Mouse (Mus musculus) limb, embryonic 13.5 days (tissue): ENCODE measurements around the gene Krt77. TPM values are rescaled to one million over a fixed set of nuclear protein-coding genes. Genes with fewer than 3 reads are reported as not detected.

ENCODE experiments used
- ATAC-seq: fragments of 200-750 bp; cut with Nextera tagmentation; 2 replicates; pipeline ENCODE4 v1.8.0; 2017; ENCODE audit warnings: low read depth, moderate number of reproducible peaks, moderate TSS enrichment; ENCODE audit not compliant: low FRiP score
- H3K27ac ChIP-seq: fragments of 300-500 bp; sonication (generic); 2 replicates; pipeline ENCODE4 v1.5.1; 2015; ENCODE audit warnings: inconsistent platforms, mild to moderate bottlenecking, moderate library complexity
- H3K27me3 ChIP-seq: fragments of 300-500 bp; sonication (generic); 2 replicates; pipeline ENCODE4 v1.6.1; 2015; ENCODE audit warnings: mild to moderate bottlenecking, inconsistent platforms
- H3K36me3 ChIP-seq: fragments of 300-500 bp; sonication (generic); 2 replicates; pipeline ENCODE4 v1.6.1; 2015; ENCODE audit warnings: inconsistent platforms, mild to moderate bottlenecking, moderate library complexity
- H3K4me1 ChIP-seq: fragments of 300-500 bp; sonication (generic); 2 replicates; pipeline ENCODE4 v1.6.1; 2015; ENCODE audit warnings: inconsistent platforms
- H3K4me2 ChIP-seq: fragments of 300-500 bp; sonication (generic); replicated peaks from 2 replicates; pipeline ENCODE4 v1.6.1; 2015; ENCODE audit warnings: inconsistent platforms, mild to moderate bottlenecking, moderate library complexity
- H3K4me3 ChIP-seq: fragments of 300-500 bp; sonication (generic); 2 replicates; pipeline ENCODE4 v1.5.1; 2015; ENCODE audit warnings: moderate library complexity, mild to moderate bottlenecking, inconsistent platforms
- H3K9ac ChIP-seq: fragments of 300-500 bp; sonication (generic); 2 replicates; pipeline ENCODE4 v1.6.1; 2015; ENCODE audit warnings: mild to moderate bottlenecking, inconsistent platforms
- H3K9me3 ChIP-seq: fragments of 300-500 bp; sonication (generic); 2 replicates; pipeline ENCODE4 v1.6.1; 2016; ENCODE audit warnings: inconsistent platforms
- WGBS: fragments of 180-500 bp; shearing (Covaris S2); methylation state at CpG from one replicate; pipeline ENCODE4 v1.1.7; 2015; 5-methylcytosine and 5-hydroxymethylcytosine counted together
- polyA plus RNA-seq: library from polyadenylated mRNA; unstranded; fragments of >200 nt; fragmentation: Nextera tagmentation; extraction: Ambion mirVana; gene quantifications from 2 replicates; pipeline ENCODE4 v1.2.1, GENCODE M21; 2015

The Krt77 gene
- polyA plus RNA-seq: 0.25 and 0.31 TPM in 2 replicates

- peaks cover 29% of the 10 kb centered on the region for H3K27me3 ChIP-seq
- H3K4me1 ChIP-seq: no peaks in the 10 kb centered on the region
- WGBS: 38% methylated on average over 6 of the region's 6 CpGs
- no peak within 1 kb of the TSS for H3K9ac ChIP-seq
- ATAC-seq: no peak
- H3K4me2 ChIP-seq: no peak within 1 kb of the TSS
- no peak within 1 kb of the TSS for H3K4me3 ChIP-seq
- no peaks in the 10 kb centered on the region for H3K36me3 ChIP-seq
- H3K27ac ChIP-seq: no peak within 1 kb of the TSS
- no peaks in the 10 kb centered on the region for H3K9me3 ChIP-seq
Measured at GRCm38 (mm10) chr15:101869431-101869830, at the start of gene Krt77. Gene Krt77, minus strand, starts transcription at chr15:101869705.

DNA sequence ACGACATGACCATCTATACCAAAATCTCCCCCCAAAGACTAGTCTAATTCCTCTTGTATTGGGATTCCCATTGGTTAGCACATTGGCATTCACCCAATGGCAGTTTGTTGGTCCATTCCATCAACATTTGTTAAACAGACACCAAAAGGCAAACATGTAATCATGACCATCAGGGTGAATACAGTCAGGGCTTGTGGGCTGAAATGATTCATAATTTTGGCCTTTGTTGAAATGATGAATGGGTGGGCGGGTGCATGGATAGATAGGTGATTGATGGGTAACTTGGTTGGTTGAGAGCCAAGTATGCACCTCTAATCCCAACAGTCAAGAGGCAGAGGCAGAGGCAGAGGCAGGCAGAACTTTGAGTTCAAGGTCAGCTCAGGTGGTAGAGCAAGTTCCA, 46.6 kb upstream of the Krt77 start:
- peaks cover 7% of the 10 kb centered on the region; the same call in 1 of the 2 replicates for H3K27me3 ChIP-seq
- H3K36me3 ChIP-seq: no peaks in the 10 kb centered on the region
- no peaks in the 10 kb centered on the region for H3K4me1 ChIP-seq
- 70% methylated on average over 2 of the region's 2 CpGs for WGBS
- H3K9ac ChIP-seq: no peak overlapping the region
- no peak for ATAC-seq
- H3K27ac ChIP-seq: no peak overlapping the region
- H3K9me3 ChIP-seq: no peaks in the 10 kb centered on the region
- H3K4me3 ChIP-seq: no peak overlapping the region
- H3K4me2 ChIP-seq: no peak overlapping the region

DNA sequence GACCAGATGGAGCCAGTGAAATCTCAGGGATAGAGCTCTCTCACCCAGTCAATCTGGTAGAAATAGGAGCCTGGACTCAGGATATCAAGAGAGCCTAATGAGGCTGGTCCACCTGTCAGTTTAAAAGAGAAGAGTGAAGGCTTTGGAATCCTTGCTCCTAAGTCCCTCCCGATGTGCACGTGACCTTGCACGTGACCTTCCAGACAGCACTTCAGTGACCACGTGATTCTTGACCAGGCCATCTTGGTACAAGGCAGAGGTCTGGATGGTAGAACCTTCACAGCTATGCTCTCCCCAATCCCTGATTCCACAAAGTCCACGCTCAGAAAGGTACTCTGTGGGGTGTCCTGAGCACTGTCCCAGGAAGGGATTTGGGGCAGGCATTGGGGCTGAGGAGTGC, 35.3 kb upstream of the Krt77 start:
- Histone ChIP-seq H3K36me3 (no peaks in the 10 kb centered on the region), H3K4me2 (no peak overlapping the region), H3K4me1 (no peaks in the 10 kb centered on the region), H3K27me3 (no peaks in the 10 kb centered on the region), H3K4me3 (no peak overlapping the region), H3K9ac (no peak overlapping the region), H3K27ac (no peak overlapping the region), H3K9me3 (no peaks in the 10 kb centered on the region)
- ATAC-seq: no peak
- WGBS: 85% methylated on average over 5 of the region's 5 CpGs

GRCm38 (mm10) chr15:101902171-101903149, 33.0 kb upstream of the Krt77 start:
- Histone ChIP-seq H3K27ac (no peak overlapping the region), H3K4me3 (no peak overlapping the region), H3K9ac (no peak overlapping the region), H3K27me3 (no peaks in the 10 kb centered on the region), H3K36me3 (no peaks in the 10 kb centered on the region), H3K9me3 (no peaks in the 10 kb centered on the region), H3K4me1 (no peaks in the 10 kb centered on the region), H3K4me2 (no peak overlapping the region)
- 57% methylated on average over 12 of the region's 12 CpGs for WGBS
- no peak for ATAC-seq

DNA sequence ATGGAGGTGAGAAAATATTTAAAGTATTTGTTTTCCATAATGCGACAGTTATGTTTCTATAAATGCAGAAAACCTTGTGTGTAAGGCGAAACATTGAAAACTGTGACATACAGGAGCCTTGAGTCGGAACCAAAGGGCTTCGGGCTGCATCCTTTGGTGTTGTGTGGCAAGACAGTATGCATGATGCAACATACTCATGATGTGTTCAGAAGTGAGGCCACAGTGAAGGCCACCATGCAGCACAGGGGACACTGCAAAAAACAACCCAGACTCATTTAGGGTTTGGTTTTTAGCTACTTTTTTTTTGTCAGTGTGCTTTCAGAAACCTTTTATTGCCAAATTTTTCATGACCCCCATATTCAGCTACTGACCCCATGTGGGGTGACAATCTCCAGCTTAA, 25.7 kb upstream of the Krt77 start:
- Histone ChIP-seq H3K4me2 (no peak overlapping the region), H3K4me1 (no peaks in the 10 kb centered on the region), H3K36me3 (no peaks in the 10 kb centered on the region), H3K9me3 (no peaks in the 10 kb centered on the region), H3K27me3 (0 out of 2 replicates have a peak, but pooled peaks cover 3% of the 10 kb centered on the region), H3K4me3 (no peak overlapping the region), H3K27ac (no peak overlapping the region), H3K9ac (no peak overlapping the region)
- no peak for ATAC-seq
- 91% methylated on average over 4 of the region's 4 CpGs for WGBS

DNA sequence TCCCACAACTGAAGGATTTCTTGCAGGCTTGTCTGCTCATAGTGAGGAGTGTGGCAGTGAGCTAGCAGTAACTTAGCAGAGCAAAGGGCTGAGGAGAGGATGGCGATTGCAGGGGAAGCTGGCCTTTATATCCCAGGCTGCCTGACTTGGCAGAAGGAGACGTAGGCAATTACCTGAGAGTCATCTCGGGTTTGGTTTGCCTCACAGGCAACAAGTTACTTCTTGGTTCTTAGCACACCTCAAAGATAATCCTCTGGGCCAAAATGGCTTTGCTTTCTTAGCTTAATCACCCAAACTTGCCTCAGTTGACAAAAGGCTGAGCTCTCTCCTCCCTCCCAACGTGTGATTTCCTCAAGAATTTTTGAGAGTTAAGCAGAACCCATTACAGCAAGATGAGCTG, 23.3 kb upstream of the Krt77 start, which contains the start of gene Krt76:
Gene Krt76, minus strand, starts transcription at position 101 of the 400 bp plus-strand sequence.
- H3K27me3 ChIP-seq: peaks cover 7% of the 10 kb centered on the region; the same call in 1 of the 2 replicates
- H3K4me1 ChIP-seq: no peaks in the 10 kb centered on the region
- no peak within 1 kb of the TSS for H3K27ac ChIP-seq
- no peaks in the 10 kb centered on the region for H3K9me3 ChIP-seq
- no peak for ATAC-seq
- no peak within 1 kb of the TSS for H3K4me3 ChIP-seq
- no peak within 1 kb of the TSS for H3K4me2 ChIP-seq
- no peaks in the 10 kb centered on the region for H3K36me3 ChIP-seq
- 48% methylated on average over 4 of the region's 4 CpGs for WGBS
- H3K9ac ChIP-seq: no peak within 1 kb of the TSS

DNA sequence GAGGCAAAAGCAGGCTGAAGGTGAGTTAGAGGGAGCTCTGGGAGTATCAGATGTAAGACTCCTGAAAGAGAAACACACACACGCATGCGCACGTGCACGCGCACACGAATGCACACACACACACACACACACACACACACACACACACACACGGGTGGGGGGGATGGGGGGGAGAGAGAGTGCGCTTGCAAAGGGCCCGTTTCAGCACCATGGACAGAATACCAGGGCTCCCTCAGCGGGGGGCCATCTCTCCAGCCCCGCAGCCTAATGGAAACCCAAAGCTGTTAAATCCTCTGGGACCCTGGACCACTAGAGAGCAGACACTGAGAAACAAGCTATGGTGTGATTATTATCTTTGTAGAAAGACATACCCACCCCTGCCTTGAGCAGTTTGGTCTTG, 10.3 kb upstream of the Krt77 start:
- WGBS: 26% methylated on average over 11 of the region's 11 CpGs

DNA sequence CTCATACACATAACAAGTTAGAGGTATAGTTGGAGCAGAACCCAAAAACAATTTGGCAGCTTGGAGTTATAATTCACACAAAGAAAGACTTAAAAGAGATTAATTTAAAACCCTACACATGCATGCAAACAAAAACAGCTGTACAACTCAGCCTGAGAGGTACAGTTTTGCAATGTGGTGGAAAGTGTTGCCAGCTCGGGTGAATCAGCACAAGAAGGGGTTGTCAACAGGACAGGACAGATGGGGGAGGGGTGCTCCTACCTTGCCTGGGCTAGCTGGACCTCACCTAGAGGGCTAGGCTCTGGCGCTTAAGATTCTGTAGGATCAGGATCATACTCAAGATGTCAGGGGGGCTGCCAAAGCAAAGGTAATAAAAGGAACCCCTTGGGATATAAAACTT, 8.5 kb upstream of the Krt77 start:
- no peaks in the 10 kb centered on the region for H3K9me3 ChIP-seq
- WGBS: 58% methylated on average over 2 of the region's 2 CpGs
- no peaks in the 10 kb centered on the region for H3K4me1 ChIP-seq
- no peak for ATAC-seq
- H3K4me3 ChIP-seq: no peak overlapping the region
- H3K4me2 ChIP-seq: no peak overlapping the region
- H3K27me3 ChIP-seq: peaks cover 4% of the 10 kb centered on the region; the same call in 1 of the 2 replicates
- H3K36me3 ChIP-seq: no peaks in the 10 kb centered on the region
- no peak overlapping the region for H3K27ac ChIP-seq
- no peak overlapping the region for H3K9ac ChIP-seq

More for the DNA sequence above, 10.3 kb upstream of the Krt77 start:
- no peak overlapping the region for H3K9ac ChIP-seq
- no peaks in the 10 kb centered on the region for H3K9me3 ChIP-seq
- H3K27me3 ChIP-seq: peaks cover 12% of the 10 kb centered on the region; the same call in 1 of the 2 replicates
- H3K36me3 ChIP-seq: no peaks in the 10 kb centered on the region
- ATAC-seq: no peak
- H3K4me1 ChIP-seq: no peaks in the 10 kb centered on the region
- H3K27ac ChIP-seq: no peak overlapping the region
- H3K4me3 ChIP-seq: no peak overlapping the region
- H3K4me2 ChIP-seq: no peak overlapping the region

GRCm38 (mm10) chr15:101874383-101874782, 4.9 kb upstream of the Krt77 start:
- Histone ChIP-seq H3K9me3 (no peaks in the 10 kb centered on the region), H3K27ac (no peak overlapping the region), H3K36me3 (no peaks in the 10 kb centered on the region)

GRCm38 (mm10) chr15:101873231-101873630, 3.7 kb upstream of the Krt77 start:
- H3K9me3 ChIP-seq: no peaks in the 10 kb centered on the region
- peaks cover 23% of the 10 kb centered on the region for H3K27me3 ChIP-seq
- ATAC-seq: no peak
- no peaks in the 10 kb centered on the region for H3K4me1 ChIP-seq
- 74% methylated on average over 4 of the region's 4 CpGs for WGBS
- no peaks in the 10 kb centered on the region for H3K36me3 ChIP-seq
- H3K4me2 ChIP-seq: no peak overlapping the region
- no peak overlapping the region for H3K27ac ChIP-seq
- H3K4me3 ChIP-seq: no peak overlapping the region
- no peak overlapping the region for H3K9ac ChIP-seq

More at GRCm38 (mm10) chr15:101874383-101874782, 4.9 kb upstream of the Krt77 start:
- no peak overlapping the region for H3K9ac ChIP-seq
- no peak overlapping the region for H3K4me3 ChIP-seq
- ATAC-seq: no peak
- H3K27me3 ChIP-seq: peaks cover 14% of the 10 kb centered on the region; the same call in 1 of the 2 replicates
- no peak overlapping the region for H3K4me2 ChIP-seq
- no peaks in the 10 kb centered on the region for H3K4me1 ChIP-seq
- WGBS: 78% methylated on average over 1 of the region's 1 CpGs

- WGBS: 82% methylated on average over 7 of the region's 7 CpGs
- no peak for ATAC-seq
- no peaks in the 10 kb centered on the region for H3K9me3 ChIP-seq
- H3K4me3 ChIP-seq: no peak overlapping the region
- H3K36me3 ChIP-seq: no peaks in the 10 kb centered on the region
- H3K9ac ChIP-seq: no peak overlapping the region
- H3K4me1 ChIP-seq: no peaks in the 10 kb centered on the region
- H3K4me2 ChIP-seq: no peak overlapping the region
- no peak overlapping the region for H3K27ac ChIP-seq
- peaks cover 49% of the 10 kb centered on the region for H3K27me3 ChIP-seq
Measured at GRCm38 (mm10) chr15:101866754-101867153, 2.8 kb downstream of the Krt77 start.

DNA sequence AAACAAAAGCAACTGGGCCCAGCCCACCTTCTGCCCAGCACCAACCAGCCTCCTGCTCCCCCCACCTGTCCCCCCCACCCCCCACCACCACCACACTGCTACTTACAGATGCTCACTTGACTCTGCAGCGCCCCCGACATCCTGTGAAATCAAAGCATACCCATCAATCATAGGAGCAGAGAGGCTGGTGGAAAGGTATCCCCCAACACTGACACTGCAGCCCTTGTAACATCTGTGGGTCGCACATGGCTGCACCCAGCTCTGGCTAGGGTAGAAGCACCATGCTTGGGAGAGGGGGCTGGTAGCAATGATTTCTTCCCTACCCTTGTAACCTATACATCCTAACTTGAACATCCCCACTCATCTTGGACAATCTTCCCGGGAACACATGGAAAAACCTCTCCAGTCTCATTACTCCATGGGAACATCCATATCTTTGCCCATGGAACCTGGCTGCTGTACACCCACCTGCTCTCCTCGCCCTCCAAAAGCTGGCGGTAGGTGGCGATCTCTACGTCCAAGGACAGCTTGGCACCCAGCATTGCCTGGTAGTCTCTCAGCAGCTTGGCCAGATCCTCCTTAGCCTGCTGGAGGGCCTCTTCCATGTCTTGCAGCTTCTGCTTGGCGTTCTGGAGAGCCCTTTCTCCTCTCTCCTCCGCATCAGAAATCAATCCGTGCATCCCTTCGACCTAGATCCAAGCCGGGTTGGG, 8.9 kb downstream of the Krt77 start:
- H3K9me3 ChIP-seq: no peaks in the 10 kb centered on the region
- ATAC-seq: no peak
- H3K4me1 ChIP-seq: peaks cover 10% of the 10 kb centered on the region
- H3K9ac ChIP-seq: no peak overlapping the region
- no peak overlapping the region for H3K27ac ChIP-seq
- H3K36me3 ChIP-seq: no peaks in the 10 kb centered on the region
- peak overlapping the region; percentile 70; the same call in 1 of the 2 replicates for H3K4me2 ChIP-seq
- H3K4me3 ChIP-seq: peak overlapping the region; percentile 41
- peaks cover 91% of the 10 kb centered on the region for H3K27me3 ChIP-seq
- 48% methylated on average over 13 of the region's 13 CpGs for WGBS
